Mouse (Mus musculus) lung, embryonic 14.5 days (tissue): Measurements from ENCODE around the gene Taf6. TPM values are rescaled to one million over a fixed set of nuclear protein-coding genes. Genes with fewer than 3 reads are reported as not detected.

Experiments
- ATAC-seq: fragments of 200-750 bp; cut with Nextera tagmentation; 2 replicates; pipeline ENCODE4 v1.8.0; 2017; ENCODE audit warnings: mild to moderate bottlenecking, moderate TSS enrichment, moderate library complexity; ENCODE audit not compliant: insufficient read depth
- DNase-seq: peaks from one replicate; pipeline ENCODE4 v3.0.0-alpha.2; 2015
- H3K27ac ChIP-seq: fragments of 300-500 bp; sonication (generic); 2 replicates; pipeline ENCODE4 v1.5.1; 2014; ENCODE audit warnings: low read depth, mild to moderate bottlenecking, moderate library complexity
- H3K27me3 ChIP-seq: fragments of 300-500 bp; sonication (generic); 2 replicates; pipeline ENCODE4 v1.6.1; 2014; ENCODE audit warnings: low read length, control low read depth; ENCODE audit not compliant: insufficient read depth
- H3K36me3 ChIP-seq: fragments of 300-500 bp; sonication (generic); 2 replicates; pipeline ENCODE4 v1.6.1; 2014; ENCODE audit warnings: control low read depth; ENCODE audit not compliant: insufficient read depth
- H3K4me1 ChIP-seq: fragments of 300-500 bp; sonication (generic); 2 replicates; pipeline ENCODE4 v1.6.1; 2014; ENCODE audit warnings: antibody characterized with exemption, control low read depth; ENCODE audit not compliant: insufficient read depth
- H3K4me2 ChIP-seq: fragments of 300-500 bp; sonication (generic); 2 replicates; pipeline ENCODE4 v1.6.1; 2014; ENCODE audit warnings: mild to moderate bottlenecking
- H3K4me3 ChIP-seq: fragments of 300-500 bp; sonication (generic); 2 replicates; pipeline ENCODE4 v1.5.1; 2014; ENCODE audit warnings: low read depth, low read length
- H3K9ac ChIP-seq: fragments of 300-500 bp; sonication (generic); 2 replicates; pipeline ENCODE4 v1.6.1; 2014
- H3K9me3 ChIP-seq: fragments of 300-500 bp; sonication (generic); 2 replicates; pipeline ENCODE4 v1.6.1; 2016; ENCODE audit warnings: low read depth, low read length, control low read depth
- CTCF ChIP-seq: IDR thresholded peaks from 2 replicates; pipeline ENCODE4 v1.5.1; 2016; ENCODE audit warnings: antibody characterized with exemption, low read depth
- WGBS: fragments of 180-500 bp; shearing (Covaris S2); extraction: QIAGEN DNeasy Blood & Tissue Kit; methylation state at CpG from one replicate; pipeline ENCODE4 v1.1.7; 2014; 5-methylcytosine and 5-hydroxymethylcytosine counted together
- polyA plus RNA-seq: library from polyadenylated mRNA; unstranded; fragments of >200 nt; fragmentation: Nextera tagmentation; extraction: Ambion mirVana; gene quantifications from 2 replicates; pipeline ENCODE4 v1.2.1, GENCODE M21; 2014

Gene Taf6
- polyA plus RNA-seq: 95.6 and 97.6 TPM in 2 replicates

DNA sequence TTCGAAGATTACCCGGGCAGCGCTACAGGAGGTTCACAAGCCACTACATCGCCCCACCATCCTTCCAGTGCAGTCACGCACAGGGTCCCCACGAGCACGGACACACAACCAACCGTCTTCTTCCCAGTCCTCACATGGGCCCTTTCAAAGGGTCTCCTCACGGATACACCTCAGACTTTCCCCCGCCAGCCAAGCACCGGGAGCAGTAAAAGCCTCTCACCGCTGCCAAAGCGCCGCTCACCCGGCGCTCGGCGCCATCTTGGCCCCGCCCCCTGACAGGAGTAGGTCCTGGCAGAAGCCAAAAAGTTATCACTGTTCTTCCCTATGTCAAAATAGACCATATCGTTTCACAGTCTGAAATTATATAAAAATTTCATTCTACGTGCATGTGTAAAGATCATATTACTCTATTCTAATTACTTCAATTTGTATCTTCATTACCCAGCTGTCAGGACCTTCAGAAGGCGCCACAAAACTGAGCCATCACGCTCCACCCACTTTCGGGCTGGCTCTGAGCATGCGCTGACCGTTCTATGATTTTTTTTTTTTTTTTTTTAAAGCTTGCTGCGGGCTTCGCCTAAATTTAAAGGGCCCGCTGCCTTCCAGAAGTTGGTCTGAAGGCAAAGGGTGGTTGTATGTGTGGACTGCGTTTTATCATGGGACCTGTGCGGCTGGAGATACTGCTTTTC is at the start of gene Taf6, which contains the start of gene Cnpy4:
Taf6 (minus strand) TSS at position 502 of the 689 bp plus-strand sequence.
Cnpy4 (plus strand) TSS at position 536 of the 689 bp plus-strand sequence.
- H3K36me3 ChIP-seq: peaks cover 34% of the 10 kb centered on the region
- no peak for TF ChIP-seq CTCF
- under 1% methylated on average over 31 of the region's 31 CpGs for WGBS
- DNase-seq: peak; percentile 95
- H3K4me2 ChIP-seq: peak within 1 kb of the TSS; percentile 82
- H3K9me3 ChIP-seq: no peaks in the 10 kb centered on the region
- peak within 1 kb of the TSS; percentile 71 for H3K4me3 ChIP-seq
- ATAC-seq: peak; percentile 82
- H3K27ac ChIP-seq: peak within 1 kb of the TSS; percentile 42
- no peaks in the 10 kb centered on the region for H3K27me3 ChIP-seq
- no peaks in the 10 kb centered on the region for H3K4me1 ChIP-seq
- H3K9ac ChIP-seq: peak within 1 kb of the TSS; percentile 74

GRCm38 (mm10) chr5:138234224-138234623 is 47.0 kb upstream of the Taf6 start:
- no peaks in the 10 kb centered on the region for H3K4me1 ChIP-seq
- H3K27me3 ChIP-seq: no peaks in the 10 kb centered on the region
- no peak for DNase-seq
- no peaks in the 10 kb centered on the region for H3K9me3 ChIP-seq
- no peak overlapping the region for H3K27ac ChIP-seq
- no peak overlapping the region for H3K4me3 ChIP-seq
- no peak overlapping the region for H3K4me2 ChIP-seq
- H3K36me3 ChIP-seq: no peaks in the 10 kb centered on the region
- no peak for ATAC-seq
- no peak for TF ChIP-seq CTCF
- H3K9ac ChIP-seq: no peak overlapping the region

DNA sequence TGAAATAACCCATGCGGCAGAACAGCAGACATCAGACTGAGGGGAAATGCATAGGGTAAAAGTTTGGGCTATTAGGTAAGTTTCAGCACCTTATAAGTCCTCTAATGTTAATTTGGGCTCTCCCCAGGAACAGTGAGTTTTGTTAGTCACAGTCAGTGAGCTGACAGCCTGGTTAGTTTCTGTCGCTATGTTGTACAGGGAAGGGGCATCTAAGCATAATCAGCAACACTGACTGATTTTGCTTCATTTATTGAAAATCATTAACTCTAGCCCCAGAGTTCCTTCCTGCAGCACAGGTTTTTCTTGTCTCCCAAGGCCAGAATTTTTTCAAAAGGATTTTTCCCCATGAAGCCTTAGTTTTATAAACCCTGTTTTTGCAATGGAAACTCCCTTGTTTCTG is 46.5 kb upstream of the Taf6 start:
- H3K9me3 ChIP-seq: no peaks in the 10 kb centered on the region
- no peak for ATAC-seq
- H3K4me3 ChIP-seq: no peak overlapping the region
- H3K4me2 ChIP-seq: no peak overlapping the region
- TF ChIP-seq CTCF: no peak
- no peak for DNase-seq
- 77% methylated on average over 2 of the region's 2 CpGs for WGBS
- no peaks in the 10 kb centered on the region for H3K4me1 ChIP-seq
- H3K27me3 ChIP-seq: no peaks in the 10 kb centered on the region
- H3K36me3 ChIP-seq: no peaks in the 10 kb centered on the region
- no peak overlapping the region for H3K9ac ChIP-seq
- H3K27ac ChIP-seq: no peak overlapping the region

GRCm38 (mm10) chr5:138229511-138229910 is 42.3 kb upstream of the Taf6 start:
- Histone ChIP-seq H3K4me1 (no peaks in the 10 kb centered on the region), H3K4me3 (no peak overlapping the region), H3K27me3 (no peaks in the 10 kb centered on the region), H3K9ac (no peak overlapping the region), H3K9me3 (no peaks in the 10 kb centered on the region), H3K36me3 (no peaks in the 10 kb centered on the region), H3K4me2 (no peak overlapping the region), H3K27ac (no peak overlapping the region)
- DNase-seq: no peak
- 90% methylated on average over 3 of the region's 3 CpGs for WGBS
- no peak for TF ChIP-seq CTCF
- ATAC-seq: no peak

DNA sequence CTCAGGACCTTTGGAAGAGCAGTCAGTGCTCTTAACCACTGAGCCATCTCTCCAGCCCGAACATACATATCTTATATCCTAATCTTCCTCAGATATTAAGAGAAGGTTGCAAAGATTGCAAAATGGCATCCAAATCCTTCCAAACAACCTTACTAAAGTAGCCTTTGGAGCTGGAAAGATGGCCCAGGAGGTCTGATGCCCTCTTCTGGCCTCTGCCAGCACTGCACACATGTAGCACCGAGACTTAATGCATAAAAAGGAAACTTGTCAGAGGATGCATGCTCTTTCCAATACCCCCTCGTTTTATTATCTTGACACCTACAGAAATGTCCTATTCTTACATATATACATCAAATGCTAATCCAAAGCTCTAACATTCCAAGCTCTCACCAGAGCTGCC is 40.8 kb upstream of the Taf6 start:
- Histone ChIP-seq H3K4me2 (no peak overlapping the region), H3K4me3 (no peak overlapping the region), H3K9ac (no peak overlapping the region), H3K27ac (no peak overlapping the region), H3K4me1 (no peaks in the 10 kb centered on the region), H3K27me3 (no peaks in the 10 kb centered on the region), H3K36me3 (no peaks in the 10 kb centered on the region), H3K9me3 (no peaks in the 10 kb centered on the region)
- DNase-seq: peak; percentile 22
- no peak for ATAC-seq
- TF ChIP-seq CTCF: peak; percentile 45
- WGBS: 46% methylated on average over 3 of the region's 3 CpGs

DNA sequence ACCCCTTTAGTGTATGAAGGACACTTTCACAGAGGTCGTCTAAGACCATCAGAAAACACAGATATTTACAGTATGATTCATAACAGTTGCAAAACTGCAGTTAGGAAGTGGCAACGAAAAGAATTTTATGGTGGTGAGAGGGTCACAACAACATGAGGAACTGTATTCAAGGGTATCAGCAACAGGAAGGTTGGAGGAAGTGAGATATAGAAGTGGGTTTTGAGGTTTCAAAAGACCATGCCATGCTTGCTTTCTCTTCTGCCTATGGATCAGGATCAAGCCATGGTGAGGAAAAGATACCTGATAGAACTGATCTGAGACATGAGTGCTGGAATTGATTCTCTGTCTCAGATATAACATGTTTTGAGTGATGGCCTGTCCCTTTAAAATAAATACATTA is 40.1 kb upstream of the Taf6 start:
- peak; percentile 3 for DNase-seq
- WGBS: 58% methylated on average over 2 of the region's 2 CpGs
- Histone ChIP-seq H3K27me3 (no peaks in the 10 kb centered on the region), H3K9ac (no peak overlapping the region), H3K4me3 (no peak overlapping the region), H3K27ac (no peak overlapping the region), H3K4me2 (no peak overlapping the region), H3K9me3 (no peaks in the 10 kb centered on the region), H3K36me3 (no peaks in the 10 kb centered on the region), H3K4me1 (no peaks in the 10 kb centered on the region)
- no peak for ATAC-seq
- TF ChIP-seq CTCF: no peak

GRCm38 (mm10) chr5:138226491-138226890 is 39.2 kb upstream of the Taf6 start:
- Histone ChIP-seq H3K27me3 (no peaks in the 10 kb centered on the region), H3K9ac (no peak overlapping the region), H3K27ac (no peak overlapping the region), H3K4me2 (no peak overlapping the region), H3K4me1 (no peaks in the 10 kb centered on the region), H3K36me3 (no peaks in the 10 kb centered on the region), H3K9me3 (no peaks in the 10 kb centered on the region), H3K4me3 (no peak overlapping the region)
- no peak for ATAC-seq
- TF ChIP-seq CTCF: no peak
- 74% methylated on average over 4 of the region's 4 CpGs for WGBS
- no peak for DNase-seq

DNA sequence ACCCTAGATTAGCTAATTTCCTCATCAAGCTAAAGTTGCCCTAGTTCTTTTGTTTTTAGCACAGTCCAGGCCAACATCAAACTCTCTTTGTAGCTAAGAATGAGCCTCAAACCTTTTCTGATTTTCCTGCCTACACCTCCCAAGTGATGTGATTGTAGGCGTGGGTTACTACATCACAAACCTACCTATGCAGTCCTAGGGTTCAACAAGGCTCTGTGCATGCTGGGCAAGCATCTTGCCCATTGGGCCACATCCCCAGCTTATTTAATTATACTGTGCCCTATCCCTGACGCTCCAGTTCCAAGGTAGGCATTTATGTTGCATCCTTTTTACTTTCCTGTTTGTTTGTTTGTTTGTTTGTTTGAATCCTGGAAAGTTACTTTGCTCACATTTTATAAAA is 38.4 kb upstream of the Taf6 start, which contains the start of gene Nxpe5:
Nxpe5 (plus strand) TSS at position 199 of the 400 bp plus-strand sequence.
- H3K27ac ChIP-seq: no peak within 1 kb of the TSS
- no peaks in the 10 kb centered on the region for H3K27me3 ChIP-seq
- H3K9me3 ChIP-seq: no peaks in the 10 kb centered on the region
- DNase-seq: no peak
- no peak within 1 kb of the TSS for H3K9ac ChIP-seq
- H3K36me3 ChIP-seq: no peaks in the 10 kb centered on the region
- H3K4me1 ChIP-seq: no peaks in the 10 kb centered on the region
- no peak for TF ChIP-seq CTCF
- H3K4me3 ChIP-seq: no peak within 1 kb of the TSS
- no peak within 1 kb of the TSS for H3K4me2 ChIP-seq
- no peak for ATAC-seq
- WGBS: 51% methylated on average over 2 of the region's 2 CpGs
